Mouse (Mus musculus) ovary, adult 18-20 months (tissue): ENCODE measurements around the gene Slc9a6.

Experiments used
- DNase-seq: peaks from one replicate; pipeline ENCODE4 v3.0.0; 2022; ENCODE audit warnings: low spot score, mixed read lengths

The Slc9a6 gene

DNA sequence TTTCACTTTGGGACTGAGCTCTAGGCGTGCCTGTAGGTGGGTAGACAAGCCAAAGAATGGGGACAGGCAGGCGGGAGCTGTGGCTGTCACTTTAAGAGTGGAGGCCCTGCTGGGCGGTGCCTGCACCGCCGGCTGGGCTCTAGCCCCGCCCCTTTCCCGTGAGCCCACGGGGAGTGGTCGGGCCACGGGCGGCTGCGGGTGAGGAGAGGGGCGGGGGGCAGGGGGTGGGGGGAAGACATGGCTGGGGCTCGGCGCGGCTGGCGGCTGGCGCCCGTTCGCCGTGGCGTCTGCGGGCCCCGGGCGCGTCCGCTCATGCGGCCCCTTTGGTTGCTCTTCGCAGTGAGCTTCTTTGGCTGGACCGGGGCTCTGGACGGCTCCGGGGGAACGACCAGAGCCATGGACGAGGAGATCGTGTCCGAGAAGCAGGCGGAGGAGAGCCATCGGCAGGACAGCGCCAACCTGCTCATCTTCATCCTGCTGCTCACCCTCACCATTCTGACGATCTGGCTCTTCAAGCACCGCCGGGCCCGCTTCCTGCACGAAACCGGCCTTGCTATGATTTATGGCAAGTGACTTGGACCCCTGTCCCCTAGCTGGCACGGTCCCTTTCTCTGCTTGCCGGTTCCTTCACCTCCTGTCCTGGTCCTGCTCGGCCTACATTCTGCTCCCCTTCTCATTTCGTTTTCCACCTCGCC, at the start of gene Slc9a6:
Gene Slc9a6, plus strand, starts transcription at position 135 of the 695 bp plus-strand sequence.
- DNase-seq: peak; percentile 68

DNA sequence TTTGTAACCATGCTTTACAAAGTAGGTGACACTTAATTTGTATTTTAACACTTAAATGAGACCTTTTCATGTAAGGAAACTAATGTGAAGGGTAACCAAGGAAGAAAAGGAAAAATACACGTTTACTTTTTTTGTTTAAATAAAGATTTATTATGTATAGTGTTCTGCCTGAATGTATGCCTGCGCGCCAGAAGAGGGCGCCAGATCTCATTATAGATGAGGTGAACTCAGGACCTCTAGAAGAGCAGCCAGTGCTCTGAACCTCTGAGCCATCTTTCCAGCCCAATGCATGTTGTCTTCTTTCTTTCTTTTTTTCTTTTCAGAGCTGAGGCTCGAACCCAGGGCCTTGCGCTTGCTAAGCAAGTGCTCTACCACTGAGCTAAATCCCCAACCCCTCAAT, 37.1 kb upstream of the Slc9a6 start:
- DNase-seq: no peak

DNA sequence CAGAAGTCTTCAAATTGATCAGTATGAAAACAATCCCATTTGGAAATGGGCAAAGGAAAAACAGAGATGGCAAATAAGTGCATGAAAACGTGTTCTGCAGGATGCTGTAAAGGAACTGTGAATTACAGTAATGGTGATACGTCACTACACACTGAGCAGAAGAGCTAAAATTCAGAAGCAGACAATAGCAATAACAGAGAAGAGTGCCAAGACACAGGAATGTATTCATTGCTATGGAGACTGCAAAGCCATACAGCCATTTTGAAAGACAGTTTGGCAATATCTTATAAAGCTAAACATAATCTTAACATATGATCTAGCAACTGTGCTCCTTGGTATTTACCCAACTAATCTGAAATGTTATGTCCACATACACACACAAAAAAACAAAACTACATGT, 31.4 kb upstream of the Slc9a6 start:
- DNase-seq: no peak

DNA sequence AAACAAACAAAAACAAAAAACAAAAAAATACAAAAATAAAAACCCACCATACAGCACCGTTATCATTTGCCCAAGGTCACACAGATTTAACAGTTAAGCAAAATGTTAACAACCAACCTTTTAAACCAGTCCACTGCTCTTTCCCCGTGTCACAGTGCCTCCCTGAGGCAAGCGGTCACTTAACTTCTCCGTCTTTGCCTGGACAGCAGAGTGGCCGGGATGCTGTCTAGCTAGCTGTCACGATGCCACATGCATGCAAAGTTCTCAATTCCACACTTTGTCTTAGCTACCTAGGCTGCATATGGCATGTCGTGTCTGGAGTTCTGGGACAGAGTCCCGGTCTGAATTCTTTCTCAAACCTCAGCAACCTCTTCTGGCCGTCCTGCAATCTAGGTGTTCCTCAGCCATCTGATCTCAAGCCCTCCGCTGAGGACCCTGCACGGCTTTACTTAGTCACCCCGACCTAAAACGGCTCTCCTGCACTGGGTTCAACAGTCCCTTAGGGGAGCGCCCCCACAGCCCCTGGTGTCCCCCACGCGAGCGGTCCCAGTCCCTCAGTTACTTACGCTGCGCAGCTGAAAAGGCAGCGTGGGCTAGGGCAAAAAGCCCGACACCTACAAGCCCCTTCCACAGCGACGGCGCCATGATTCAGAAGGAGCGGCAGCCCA, 12.2 kb upstream of the Slc9a6 start:
- no peak for DNase-seq

DNA sequence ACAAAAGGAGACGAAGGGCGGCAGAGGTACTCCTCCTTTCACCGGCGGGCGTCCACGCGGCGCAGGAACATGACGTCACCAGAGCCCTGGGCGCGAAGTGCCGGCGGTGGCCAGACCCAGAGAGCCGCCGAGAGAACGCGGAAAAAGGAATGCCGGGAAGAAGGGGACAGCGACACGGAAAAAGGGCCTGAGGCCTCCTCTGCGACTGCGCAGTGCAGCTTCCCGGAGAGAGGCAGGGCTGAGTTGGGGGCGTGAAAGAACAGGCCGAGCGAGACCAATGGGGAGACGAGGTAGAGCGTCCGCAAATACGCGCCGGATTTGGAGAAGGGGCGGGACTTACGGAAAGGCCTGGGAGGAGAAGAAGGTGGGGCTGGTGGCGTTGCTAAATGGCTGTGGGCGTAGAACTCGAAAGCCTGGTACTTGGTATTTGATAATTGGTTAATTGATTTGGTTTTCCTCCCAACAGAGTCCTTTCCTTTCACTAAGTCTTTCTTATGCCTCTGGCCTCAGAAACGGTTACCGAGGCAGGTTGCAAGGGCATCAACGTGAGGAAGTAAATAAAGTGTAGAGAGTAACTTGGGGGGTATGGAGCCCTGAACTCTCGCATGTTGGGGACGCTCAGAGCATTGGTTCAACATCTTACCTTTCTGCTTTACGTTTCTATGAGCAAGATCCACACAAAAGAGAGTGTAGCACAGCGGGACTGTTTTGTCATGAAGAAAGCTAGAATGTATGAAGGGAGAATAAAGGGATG, 11.5 kb upstream of the Slc9a6 start, which contains the start of gene Mmgt1:
Gene Mmgt1, minus strand, starts transcription at position 183 of the 754 bp plus-strand sequence.
- peak; percentile 94 for DNase-seq

DNA sequence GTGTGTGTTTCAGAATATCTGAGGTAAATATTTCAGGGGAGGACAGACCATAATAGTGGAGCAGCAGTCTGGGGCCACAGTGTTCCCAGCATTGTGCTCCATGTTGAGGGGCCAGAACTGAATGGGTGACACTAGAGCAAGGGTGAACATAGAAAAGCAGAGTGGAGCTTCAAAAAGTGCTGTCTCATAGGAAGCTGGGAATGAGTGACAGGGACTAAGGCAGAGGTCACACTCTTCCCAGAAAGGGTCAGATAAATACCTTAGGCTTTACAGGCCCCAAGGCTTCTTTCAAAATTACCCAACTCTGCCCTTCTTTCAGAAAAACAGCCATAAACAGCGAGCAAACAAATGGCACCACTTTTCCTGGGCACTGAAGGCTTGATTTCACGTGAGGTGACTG, 3.0 kb upstream of the Slc9a6 start:
- no peak for DNase-seq

GRCm38 (mm10) chrX:56607032-56607710, 2.4 kb upstream of the Slc9a6 start:
- DNase-seq: no peak

DNA sequence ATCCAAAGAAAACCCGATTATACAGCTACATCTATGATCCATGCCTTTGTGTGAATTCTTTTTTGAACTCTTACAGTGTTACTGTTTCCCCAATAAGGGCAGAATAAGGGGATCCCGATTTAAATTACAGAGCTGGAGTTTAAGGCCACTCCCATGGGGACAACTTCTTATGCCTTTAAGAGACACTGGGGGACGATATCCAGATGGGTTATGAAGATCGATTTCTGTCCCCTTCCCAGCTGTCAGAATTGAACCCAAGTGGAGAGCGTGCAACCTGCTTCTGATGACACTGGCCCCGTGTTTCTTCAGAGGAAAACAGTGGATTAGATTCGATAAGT, 303 bp upstream of the Slc9a6 start:
- no peak for DNase-seq

DNA sequence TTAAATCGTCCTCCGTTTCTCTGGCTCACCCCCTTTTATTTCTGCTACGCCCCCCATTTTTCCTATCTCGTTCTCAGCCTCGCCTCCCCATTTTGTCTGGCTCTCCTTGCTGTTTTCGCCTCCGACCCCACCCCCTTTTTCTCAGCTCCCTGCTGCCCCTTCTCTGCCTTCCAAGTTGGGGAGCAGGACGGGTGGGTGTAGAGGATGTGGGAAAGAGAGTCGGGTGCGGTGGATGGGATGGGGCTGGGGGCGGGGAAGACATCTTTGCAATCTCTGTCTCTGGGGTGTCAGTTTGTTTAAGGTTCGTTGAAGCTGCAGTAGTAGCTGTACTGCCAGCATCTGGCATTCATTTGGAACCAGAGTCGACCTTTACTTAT, 749 bp downstream of the Slc9a6 start:
- no peak for DNase-seq

DNA sequence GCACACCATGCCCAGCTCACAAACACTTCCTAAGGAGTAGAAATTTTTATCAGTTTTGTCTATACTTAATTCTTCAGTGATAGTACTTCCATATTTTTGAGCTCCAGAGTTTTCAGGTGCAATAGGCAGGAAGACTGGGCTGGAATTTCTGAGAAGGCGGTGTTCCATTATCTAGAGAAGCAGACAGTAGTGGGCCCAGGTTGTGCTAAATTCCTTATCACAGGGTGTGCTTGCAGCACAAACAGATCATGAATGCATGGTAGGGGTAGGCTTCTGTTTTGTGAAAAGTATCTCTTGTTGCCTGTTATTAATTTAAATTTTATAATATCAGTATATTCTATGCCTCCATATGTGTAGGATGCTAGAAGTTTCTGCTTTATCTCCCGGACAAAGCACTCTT, 5.7 kb downstream of the Slc9a6 start:
- DNase-seq: no peak

DNA sequence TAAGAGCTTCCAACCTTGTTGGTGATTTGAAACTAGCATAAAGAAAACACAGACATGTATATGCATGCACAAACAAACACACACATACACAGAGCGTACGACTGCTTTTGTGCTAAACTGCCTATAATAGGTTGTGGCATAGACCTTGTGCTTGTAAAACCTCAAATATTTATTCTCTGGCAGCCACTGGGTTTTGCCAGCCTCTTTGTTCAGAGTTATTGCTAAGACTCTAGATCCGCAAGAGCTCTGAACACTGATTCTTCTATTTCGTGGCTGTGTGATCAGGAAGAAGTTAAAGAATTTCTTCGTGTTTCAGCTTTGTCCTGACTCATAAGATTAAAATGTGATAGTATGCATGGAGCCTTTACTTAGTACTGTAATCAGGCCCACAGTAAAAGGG, 26.6 kb downstream of the Slc9a6 start:
- no peak for DNase-seq

GRCm38 (mm10) chrX:56640066-56640465, 30.5 kb downstream of the Slc9a6 start:
- DNase-seq: no peak

DNA sequence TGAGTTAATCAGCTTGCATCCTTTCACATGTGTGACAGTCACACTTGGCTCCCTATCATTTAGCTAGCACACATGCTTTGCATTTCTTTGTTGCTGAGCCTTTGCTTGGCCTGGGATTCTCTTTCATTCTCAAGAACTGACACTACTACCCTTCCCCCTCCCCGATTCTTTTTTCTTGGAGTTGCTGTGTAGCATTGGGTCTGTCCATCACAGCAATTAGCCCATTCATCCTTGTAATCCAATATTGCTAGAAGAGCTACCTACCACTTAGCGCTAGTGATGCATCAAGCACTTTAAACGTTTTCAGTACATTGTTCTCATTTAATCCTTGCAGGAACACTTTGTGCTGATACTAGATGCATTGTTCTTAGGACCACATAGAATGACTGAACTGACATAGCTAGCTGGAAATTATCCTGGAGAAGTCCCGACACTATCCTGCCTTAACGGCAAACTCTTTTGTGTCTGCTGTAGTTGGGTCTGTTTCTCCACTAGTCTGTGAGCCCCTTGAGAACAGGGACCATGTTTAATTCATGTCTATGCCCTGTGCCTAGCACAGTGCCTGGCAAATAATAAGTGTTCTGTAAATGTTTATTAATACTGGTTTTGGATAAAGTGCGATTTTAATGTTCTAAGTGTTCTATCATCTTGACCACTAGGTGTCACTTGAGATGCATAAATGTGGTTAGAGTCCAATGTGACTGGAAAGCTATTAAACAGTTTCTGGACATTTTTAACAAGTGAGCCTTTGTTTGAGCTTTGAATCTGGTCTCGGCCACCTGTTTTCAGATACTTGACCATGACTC, 40.2 kb downstream of the Slc9a6 start:
- DNase-seq: no peak

DNA sequence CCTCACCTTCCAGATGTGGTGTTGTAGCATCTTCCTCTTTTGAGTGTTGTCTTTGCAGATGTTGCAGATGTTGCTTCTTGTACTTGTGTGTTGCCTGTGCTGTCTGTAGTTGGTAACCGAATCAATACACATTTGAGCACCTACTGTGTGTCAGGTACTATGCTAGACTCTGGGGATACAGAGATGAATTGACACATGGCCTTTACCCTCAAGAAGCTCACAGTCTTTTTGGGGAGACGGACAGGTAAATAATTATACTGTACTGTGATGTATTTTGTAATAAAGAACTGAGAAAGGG, 40.7 kb downstream of the Slc9a6 start:
- DNase-seq: no peak

GRCm38 (mm10) chrX:56650885-56651284, 41.3 kb downstream of the Slc9a6 start:
- DNase-seq: no peak

- DNase-seq: no peak
Measured at GRCm38 (mm10) chrX:56651738-56652137, 42.2 kb downstream of the Slc9a6 start.

- DNase-seq: no peak
Measured at GRCm38 (mm10) chrX:56655686-56656085, 46.1 kb downstream of the Slc9a6 start.

GRCm38 (mm10) chrX:56659286-56659685, 49.7 kb downstream of the Slc9a6 start:
- no peak for DNase-seq

- DNase-seq: no peak
Measured at GRCm38 (mm10) chrX:56661143-56661542, 51.6 kb downstream of the Slc9a6 start.

DNA sequence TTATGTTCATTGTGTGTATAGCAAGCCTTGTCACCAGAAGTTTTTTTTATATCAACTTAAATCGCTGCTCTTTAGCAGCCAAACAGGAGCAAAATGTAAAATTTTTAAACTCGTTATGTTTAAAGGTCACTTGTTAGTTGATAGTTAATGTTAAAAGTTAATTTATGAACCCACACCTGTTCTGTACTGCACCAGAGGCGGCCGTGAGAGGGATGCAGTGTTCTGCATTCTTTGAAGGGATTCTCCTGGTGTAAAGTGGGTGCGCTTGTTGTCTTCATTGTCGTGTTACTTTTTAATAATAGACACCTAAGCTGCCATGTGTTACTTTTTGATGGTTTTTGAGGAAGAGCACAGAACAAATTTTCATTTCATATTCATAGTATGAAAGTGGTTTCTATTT, 52.8 kb downstream of the Slc9a6 start:
- no peak for DNase-seq

- DNase-seq: no peak
Measured at GRCm38 (mm10) chrX:56663377-56663776, 53.8 kb downstream of the Slc9a6 start.
